Mouse (Mus musculus) heart, adult 2 months (tissue): ENCODE data around the gene Pdzd2.

Experiments used
- CTCF ChIP-seq: fragments of 200-600 bp; IDR thresholded peaks from 2 replicates; pipeline ENCODE4 v1.8.1; 2022; ENCODE audit warnings: antibody characterized with exemption, mild to moderate bottlenecking, moderate library complexity
- EP300 ChIP-seq: fragments of 200-500 bp; IDR thresholded peaks from 2 replicates; pipeline ENCODE4 v1.6.1; 2011; ENCODE audit warnings: low read depth, low read length, control low read depth; ENCODE audit not compliant: insufficient read depth

DNA sequence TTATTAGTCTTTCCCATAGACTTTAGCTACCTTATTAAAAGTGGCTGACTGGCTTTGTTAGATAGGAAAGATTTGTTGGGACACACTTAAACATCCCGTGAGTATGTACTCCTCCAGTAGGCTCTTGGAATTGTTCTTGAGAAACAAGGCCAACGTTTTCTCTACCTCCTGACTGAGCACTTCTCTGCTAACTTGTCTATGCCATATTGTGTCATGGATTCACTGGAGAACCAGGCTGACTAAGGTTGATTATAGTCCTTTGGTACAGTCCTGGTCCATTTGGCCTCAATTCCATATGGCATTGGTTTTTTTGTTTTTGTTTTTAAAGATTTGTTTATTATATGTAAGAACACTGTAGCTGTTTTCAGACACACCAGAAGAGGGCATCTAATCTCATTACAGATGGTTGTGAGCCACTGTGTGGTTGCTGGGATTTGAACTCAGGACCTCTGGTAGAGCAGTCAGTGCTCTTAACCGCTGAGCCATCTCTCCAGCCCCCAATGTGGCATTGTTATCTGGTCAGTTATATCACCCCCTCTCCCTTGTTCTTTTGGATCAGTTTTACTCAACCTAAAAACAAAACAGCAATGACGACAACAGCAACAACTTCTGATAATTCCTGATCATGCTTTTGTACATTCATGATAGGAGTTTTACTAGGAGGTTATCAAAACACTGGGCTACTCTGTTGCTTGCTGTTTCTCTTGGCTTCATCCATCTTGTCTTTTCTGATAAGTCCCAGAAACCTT lies 402.5 kb downstream of the Pdzd2 start:
- TF ChIP-seq CTCF (no peak), EP300 (no peak)
